Comparison of ENCODE assay signal across 14 mouse cellular contexts in the genomic region with DNA sequence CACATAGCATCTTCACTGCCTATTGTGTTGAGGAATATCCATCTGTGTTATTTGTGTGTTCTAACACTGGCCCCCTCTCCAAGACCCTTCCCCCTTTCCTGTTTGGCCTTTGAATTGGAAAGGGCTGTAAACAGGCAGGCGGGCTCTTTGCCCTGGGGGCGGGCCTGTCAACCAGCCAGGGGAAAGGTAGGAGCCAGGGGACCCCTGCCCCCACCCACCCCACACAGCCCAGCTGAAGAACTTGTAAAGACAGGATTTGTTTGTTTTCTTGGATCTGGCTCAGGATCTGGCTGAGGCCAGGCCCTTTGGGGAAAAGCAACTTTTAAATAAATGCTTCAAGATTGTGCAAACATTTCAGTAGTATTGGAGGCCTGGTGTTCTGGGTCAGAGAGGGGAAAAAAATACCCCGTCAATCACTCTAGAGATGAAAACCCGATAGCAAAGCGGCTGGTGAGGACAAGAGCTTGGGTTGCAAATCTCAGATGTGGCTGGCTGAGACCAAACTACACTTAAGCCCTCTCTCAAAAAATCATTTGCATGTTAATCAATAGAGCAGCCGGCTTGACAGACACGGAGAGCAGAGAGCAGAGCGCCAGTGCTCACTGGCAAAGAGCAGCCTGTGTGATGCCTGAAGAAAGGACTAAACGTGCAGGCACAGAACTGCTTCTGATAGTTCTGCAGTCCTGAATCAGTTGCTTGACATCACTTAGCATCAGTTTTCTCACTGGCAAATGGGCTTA. TPM values are rescaled to one million over a fixed set of nuclear protein-coding genes. Genes with fewer than 3 reads are reported as not detected.
DNase-seq lines count a peak whose midpoint lies in the region; ATAC-seq lines count a peak whose summit lies in the region.
"Had no signal": no experiment of that assay in that cellular context is flagged by ENCODE, and none has a peak within 500 bp of the region (broad histone marks: within the 10 kb centered on the region; RNA-seq: fewer than 3 reads in every experiment).

No protein-coding gene starts in this region.

- peaks cover 20% of the 10 kb centered on the region for H3K27me3 ChIP-seq in heart, embryonic 11.5 days (ENCODE audit: control insufficient read depth, insufficient read depth, low read length)

- H3K27ac ChIP-seq in heart, embryonic 11.5 days (ENCODE audit: low read depth, low read length), result no peak overlapping the region

- H3K4me1 ChIP-seq in heart, embryonic 11.5 days (ENCODE audit: control insufficient read depth, insufficient read depth, low read length), result no peaks in the 10 kb centered on the region; the same call in 1 of the 2 replicates

- DNase-seq in adrenal gland, adult 2 months, result peak; percentile 16
- DNase-seq in adrenal gland, adult 8-10 months, result no peak
- peak; percentile 16 for DNase-seq in right cerebral cortex, postnatal 4 days
- DNase-seq in right cerebral cortex, postnatal 36 days (ENCODE audit: low spot score in 2 of 2), result no peak
- peak; percentile 24 to 32 for DNase-seq in kidney, postnatal 36 days
- DNase-seq in skeletal muscle tissue, adult 2 months (ENCODE audit: low read depth, low spot score), result peak; percentile 12
- no peak for DNase-seq in frontal cortex, adult 2 months (ENCODE audit: extremely low spot score in 1 of 2, low spot score in 1 of 2)
- DNase-seq: adrenal gland, postnatal 14 days; cerebellum, postnatal 14 days; gastrocnemius, postnatal 25 days had no signal

- no peak overlapping the region for H3K9ac ChIP-seq in heart, embryonic 11.5 days (ENCODE audit: low read depth, low read length)

- H3K9me3 ChIP-seq in heart, embryonic 11.5 days (replicated peaks; ENCODE audit: control insufficient read depth, low read length), result no peaks in the 10 kb centered on the region

- no peak for ATAC-seq in heart, embryonic 11.5 days (replicated peaks; ENCODE audit: insufficient number of reproducible peaks, low FRiP score, low TSS enrichment)

- H3K36me3 ChIP-seq in heart, embryonic 11.5 days (ENCODE audit: control insufficient read depth, insufficient read depth, low read length), result no peaks in the 10 kb centered on the region
- H3K36me3 ChIP-seq: G1E had no signal

- 22% methylated on average over 9 of the region's 9 CpGs for WGBS in heart, embryonic 11.5 days (ENCODE audit: insufficient replicate concordance)

- H3K4me3 ChIP-seq in heart, embryonic 11.5 days (ENCODE audit: low read depth, low read length), result no peak overlapping the region

- no peak overlapping the region for H3K4me2 ChIP-seq in heart, embryonic 11.5 days

RNA-seq across cellular contexts. Expression of a gene that starts 2.4 kb away (rescaled TPM):
- total RNA-seq in adrenal gland, adult 2 months (2021), result not detected
- polyA plus RNA-seq in adrenal gland, adult 2 months (2012; rRNA removed), result not detected in 2 replicates
- not detected for total RNA-seq in adrenal gland, adult 8-10 months (2022)
- polyA plus RNA-seq in heart, embryonic 11.5 days (2014; fragmentation: Nextera tagmentation; extraction: Ambion mirVana), result not detected in 2 replicates
- polyA plus RNA-seq in frontal cortex, adult 2 months (2012; rRNA removed), result not detected in 2 replicates
- total RNA-seq: adrenal gland, postnatal 14 days; gastrocnemius, postnatal 25 days; left cerebral cortex, postnatal 14 days; megakaryocyte-erythroid progenitor cell, adult 5-6 weeks had no signal
- polyA plus RNA-seq: G1E had no signal

Comparison
In these comparisons a context has a peak if more than half of its experiments do, and no peak if none do; other contexts are left out.
1. DNase-seq: peak in adrenal gland, adult 2 months (single experiment), right cerebral cortex, postnatal 4 days (single experiment), kidney, postnatal 36 days (2 of 2) and skeletal muscle tissue, adult 2 months (single experiment); none in adrenal gland, adult 8-10 months (single experiment), right cerebral cortex, postnatal 36 days (0 of 2) and frontal cortex, adult 2 months (0 of 2).